Mouse (Mus musculus) ES-Bruce4 (cell line): ENCODE results near the gene Gm9803.

ENCODE experiments used
- EP300 ChIP-seq: IDR thresholded peaks from 2 replicates; pipeline ENCODE4 v1.6.1; 2011; ENCODE audit warnings: low read depth, low read length; ENCODE audit not compliant: insufficient read depth
- POLR2A ChIP-seq: IDR thresholded peaks from one replicate; pipeline ENCODE4 v1.8.1; 2011; ENCODE audit warnings: low read length; ENCODE audit not compliant: insufficient read depth

DNA sequence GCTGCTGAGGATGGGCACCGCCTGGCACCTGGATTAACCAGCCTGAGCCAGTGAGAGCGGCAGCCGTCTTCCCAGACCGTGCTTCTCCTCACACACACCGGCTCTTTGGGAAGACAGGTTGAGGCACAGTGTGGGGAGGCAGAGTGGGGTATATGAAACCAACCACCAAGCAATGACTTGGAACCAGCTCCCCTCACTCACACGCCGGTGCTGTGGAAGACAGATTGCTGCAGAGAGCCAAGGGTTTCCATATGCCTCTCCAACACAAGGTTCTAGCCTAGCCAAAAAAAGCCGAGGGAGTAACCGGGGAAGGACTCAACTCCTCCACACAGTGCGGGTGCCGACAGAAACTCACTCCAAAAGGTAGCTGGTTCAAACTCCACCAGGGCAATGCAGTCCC is 35.4 kb downstream of the Gm9803 start:
- TF ChIP-seq POLR2A: no peak
- no peak for TF ChIP-seq EP300
